8 mouse cellular contexts compared by ENCODE assay signal in genomic region chr10:56840732-56841131, GRCm38 (mm10).
DNase-seq lines count a peak whose midpoint lies in the region; ATAC-seq and TF ChIP-seq lines count a peak whose summit lies in the region.

No protein-coding gene starts in this region.

- TF ChIP-seq CTCF in liver, adult 2 months (IDR thresholded peaks at IDR 0.05; ENCODE audit: low read depth, low read length), result no peak; the same call in 1 of the 2 replicates

- no peaks in the 10 kb centered on the region for H3K4me1 ChIP-seq in liver, adult 2 months (ENCODE audit: control insufficient read depth, insufficient read depth, low read length)
- no peaks in the 10 kb centered on the region for H3K4me1 ChIP-seq in liver, embryonic 12.5 days

- H3K4me3 ChIP-seq in liver, adult 2 months (ENCODE audit: insufficient read depth, low read depth, low read length), result no peak overlapping the region
- H3K4me3 ChIP-seq in liver, embryonic 12.5 days, result no peak overlapping the region

- no peak for TF ChIP-seq POLR2A in liver, adult 2 months (IDR thresholded peaks at IDR 0.05; ENCODE audit: extremely low read depth, insufficient read depth, low read length)

- no peak overlapping the region for H3K4me2 ChIP-seq in liver, embryonic 12.5 days

- H3K27me3 ChIP-seq in liver, adult 2 months (ENCODE audit: control insufficient read depth, insufficient read depth, low read length), result no peaks in the 10 kb centered on the region
- H3K27me3 ChIP-seq in liver, embryonic 12.5 days (replicated peaks), result no peaks in the 10 kb centered on the region

- H3K36me3 ChIP-seq in liver, adult 2 months (ENCODE audit: control insufficient read depth, insufficient read depth, low read length), result no peaks in the 10 kb centered on the region
- no peaks in the 10 kb centered on the region for H3K36me3 ChIP-seq in liver, embryonic 12.5 days

- no peak for ATAC-seq in liver, embryonic 12.5 days

- 61% methylated on average over 5 of the region's 5 CpGs for WGBS in liver, adult 2 months
- 52% methylated on average over 5 of the region's 5 CpGs for WGBS in liver, embryonic 12.5 days (ENCODE audit: insufficient replicate concordance)

- H3K9ac ChIP-seq in liver, adult 2 months (ENCODE audit: low read depth, low read length), result no peak overlapping the region
- no peak overlapping the region for H3K9ac ChIP-seq in liver, embryonic 12.5 days

- no peaks in the 10 kb centered on the region for H3K9me3 ChIP-seq in liver, embryonic 12.5 days (replicated peaks)

- no peak overlapping the region for H3K27ac ChIP-seq in liver, adult 2 months (replicated peaks; ENCODE audit: insufficient read depth, low read depth, low read length)
- no peak overlapping the region for H3K27ac ChIP-seq in liver, embryonic 12.5 days

- H3K79me2 ChIP-seq in liver, adult 2 months (ENCODE audit: control insufficient read depth, insufficient read depth, low read length), result no peaks in the 10 kb centered on the region

- peak; percentile 58 to 59 for DNase-seq in cerebellum, postnatal 10 days
- no peak for DNase-seq in cerebellum, adult 8-10 months
- peak; percentile 39 for DNase-seq in liver, adult 2 months (ENCODE audit: extremely low read depth, low read depth, low spot score)
- DNase-seq in adrenal gland, adult 18-20 months (ENCODE audit: low spot score in 2 of 2), result peak; percentile 43 to 51
- DNase-seq in heart, adult 8-10 months (ENCODE audit: low spot score), result peak; percentile 58
- DNase-seq in lung, postnatal 25 days (ENCODE audit: low spot score), result peak; percentile 48
- no peak for DNase-seq in frontal cortex, postnatal 14 days (ENCODE audit: low spot score in 2 of 2)

Comparison
In these comparisons a context has a peak if more than half of its experiments do, and no peak if none do; other contexts are left out.
1. DNase-seq: peak in cerebellum, postnatal 10 days (2 of 2), liver, adult 2 months (single experiment), adrenal gland, adult 18-20 months (2 of 2), heart, adult 8-10 months (single experiment) and lung, postnatal 25 days (single experiment); none in cerebellum, adult 8-10 months (single experiment) and frontal cortex, postnatal 14 days (0 of 2).